Mouse (Mus musculus) layer of hippocampus, adult 2 months (tissue): ENCODE data around the gene Synpo2. TPM values are rescaled to one million over a fixed set of nuclear protein-coding genes. Genes with fewer than 3 reads are reported as not detected.

ENCODE experiments used
- DNase-seq, 2 experiments: peaks; one replicate each; pipeline ENCODE4 v3.0.0; 2022; ENCODE audit warnings: low spot score in 2 of 2
- H3K27ac ChIP-seq: fragments of 200-600 bp; 2 replicates; pipeline ENCODE4 v1.8.1; 2022
- H3K4me3 ChIP-seq: fragments of 200-600 bp; 2 replicates; pipeline ENCODE4 v1.8.1; 2022; ENCODE audit warnings: mild to moderate bottlenecking
- CTCF ChIP-seq: fragments of 200-600 bp; conservative IDR thresholded peaks from 2 replicates; pipeline ENCODE4 v1.8.1; 2022; ENCODE audit warnings: antibody characterized with exemption, mild to moderate bottlenecking, moderate library complexity
- total RNA-seq, 2 experiments: library from RNA; stranded (reverse); gene quantifications; 2 replicates each; pipeline ENCODE4 v1.2.3; 2021

Gene Synpo2
- total RNA-seq, 2 experiments from 2014 or later, result 3.4 to 3.7 TPM

DNA sequence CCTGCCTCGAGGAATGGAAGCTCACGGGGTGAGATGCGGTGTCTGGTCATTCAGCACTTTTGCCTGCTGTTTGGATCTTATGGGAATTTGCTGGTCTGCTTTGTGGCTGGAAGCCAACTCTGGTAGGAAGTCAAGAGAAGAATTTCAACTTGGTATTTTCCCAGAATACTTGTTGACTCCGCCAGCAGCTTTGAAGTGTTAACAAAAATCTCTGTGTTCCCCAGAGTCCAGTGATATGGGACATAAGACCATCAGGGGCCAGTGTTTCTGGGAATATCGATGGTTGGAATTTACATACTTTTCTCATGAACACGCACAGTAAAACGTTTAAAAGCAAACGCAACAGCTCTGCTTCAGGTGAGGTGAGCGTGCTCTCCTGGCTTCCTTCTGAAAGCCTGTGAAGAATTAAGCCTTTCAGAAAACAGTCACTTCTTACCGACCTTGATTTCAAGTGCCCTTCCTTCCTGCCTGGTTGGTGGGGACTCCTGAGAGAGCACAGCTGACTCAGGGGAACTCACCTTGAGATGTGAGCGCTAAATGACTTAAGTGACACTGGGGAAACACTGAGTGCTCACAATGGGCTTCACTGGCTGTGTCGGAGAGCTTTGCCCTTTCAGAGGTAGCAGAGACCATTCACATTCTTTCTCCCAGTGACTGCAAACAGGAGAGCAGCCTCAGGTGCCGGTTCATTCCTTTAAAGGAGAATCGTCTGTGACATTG, 128.0 kb downstream of the Synpo2 start:
- DNase-seq, result no peak
- Histone ChIP-seq H3K27ac (no peak overlapping the region), H3K4me3 (no peak overlapping the region)
- TF ChIP-seq CTCF, result no peak

- Histone ChIP-seq H3K4me3 (no peak overlapping the region), H3K27ac (no peak overlapping the region)
- DNase-seq, result no peak
- TF ChIP-seq CTCF, result no peak
Measured at GRCm38 (mm10) chr3:123104325-123104724, 131.6 kb downstream of the Synpo2 start.

DNA sequence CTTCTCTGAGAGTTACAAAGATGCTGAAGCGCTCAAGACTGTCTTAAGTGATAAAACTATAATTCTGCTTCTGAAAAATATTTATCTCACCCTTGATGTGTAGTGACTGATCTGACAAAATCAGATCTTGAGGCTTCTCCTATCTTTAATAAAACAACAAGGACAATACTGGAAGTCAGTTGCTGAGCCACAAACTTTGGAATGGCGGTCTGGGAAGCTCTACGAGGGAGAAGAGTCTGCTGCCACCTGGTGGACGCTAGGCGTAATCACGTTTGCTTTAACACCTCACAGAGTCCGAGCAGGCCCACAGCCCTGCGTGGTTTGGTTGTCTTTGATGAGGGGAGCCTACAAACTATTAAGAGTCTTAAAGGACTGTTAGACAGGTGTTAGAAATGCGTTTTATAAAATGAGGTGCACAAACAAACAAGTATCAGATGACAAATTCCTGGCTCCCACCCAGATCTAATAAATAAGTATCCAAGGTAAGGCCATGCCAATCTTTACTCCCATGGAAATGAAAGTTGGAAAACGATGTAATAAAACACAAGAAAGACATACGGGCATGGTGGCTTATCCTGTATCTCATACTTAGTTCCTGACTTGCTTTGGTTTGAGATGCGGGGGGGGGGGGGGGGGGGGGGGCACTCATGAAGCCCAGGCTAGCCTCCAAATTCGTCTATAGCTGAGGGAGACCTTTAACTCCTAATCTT, 132.6 kb downstream of the Synpo2 start:
- TF ChIP-seq CTCF, result peak; percentile 99
- DNase-seq, result peak; percentile 69 to 73
- Histone ChIP-seq H3K27ac (0 out of 2 replicates have a peak overlapping the region, but pooled peaks have one; percentile 1), H3K4me3 (no peak overlapping the region)

GRCm38 (mm10) chr3:123101761-123102160, 134.2 kb downstream of the Synpo2 start:
- Histone ChIP-seq H3K27ac (no peak overlapping the region), H3K4me3 (no peak overlapping the region)
- DNase-seq, result no peak
- TF ChIP-seq CTCF, result no peak

- no peak for DNase-seq
- no peak for TF ChIP-seq CTCF
- Histone ChIP-seq H3K27ac (no peak overlapping the region), H3K4me3 (no peak overlapping the region)
Measured at GRCm38 (mm10) chr3:123095111-123095510, 140.8 kb downstream of the Synpo2 start.

- no peak overlapping the region for H3K4me3 ChIP-seq
- peak overlapping the region; percentile 52; the same call in 1 of the 2 replicates for H3K27ac ChIP-seq
- no peak for TF ChIP-seq CTCF
- no peak for DNase-seq
Measured at GRCm38 (mm10) chr3:123093640-123094361, 142.1 kb downstream of the Synpo2 start.

- no peak for TF ChIP-seq CTCF
- Histone ChIP-seq H3K4me3 (no peak overlapping the region), H3K27ac (peak overlapping the region; percentile 52)
- no peak for DNase-seq
Measured at GRCm38 (mm10) chr3:123092913-123093639, 142.9 kb downstream of the Synpo2 start.

GRCm38 (mm10) chr3:123092442-123092841, 143.5 kb downstream of the Synpo2 start:
- Histone ChIP-seq H3K27ac (peak overlapping the region; percentile 52), H3K4me3 (no peak overlapping the region)
- DNase-seq, result no peak
- no peak for TF ChIP-seq CTCF

DNA sequence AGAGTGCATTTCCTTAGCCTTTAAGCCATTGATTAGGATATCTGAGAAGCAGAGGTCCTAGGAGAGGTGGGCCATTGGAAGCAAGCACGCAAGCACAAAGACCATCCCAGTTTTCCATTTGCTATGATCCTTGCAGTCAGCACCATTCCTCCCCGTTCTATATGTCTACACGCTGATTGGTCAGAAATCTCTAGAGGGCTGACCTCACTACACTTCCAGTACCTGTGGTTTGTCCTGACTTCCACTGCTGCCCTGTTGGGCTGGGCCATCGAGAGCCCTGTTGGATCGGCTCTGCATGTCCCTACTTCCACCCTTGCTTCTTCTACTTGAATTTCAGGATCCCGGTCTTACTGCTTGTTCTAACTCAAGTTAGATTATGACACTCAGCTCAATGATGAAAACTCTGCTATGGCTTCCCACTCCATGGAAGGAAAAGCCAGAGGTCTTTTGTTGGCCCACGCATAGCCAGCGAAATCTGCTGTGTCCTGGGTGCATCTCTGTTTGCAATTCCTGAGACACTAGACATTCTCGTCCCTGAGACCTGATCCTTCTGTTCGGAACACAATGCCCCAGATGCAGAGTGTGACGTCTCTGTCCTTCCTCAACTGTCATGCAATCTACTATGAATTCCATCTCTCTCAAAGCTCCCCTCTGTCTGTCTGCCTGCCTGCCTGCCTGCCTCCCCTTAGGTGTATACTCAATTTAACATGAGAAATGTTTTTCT, 146.5 kb downstream of the Synpo2 start:
- H3K4me3 ChIP-seq, result no peak overlapping the region
- no peak for DNase-seq
- no peak for TF ChIP-seq CTCF
- no peak overlapping the region for H3K27ac ChIP-seq

GRCm38 (mm10) chr3:123088284-123088683, 147.7 kb downstream of the Synpo2 start:
- H3K4me3 ChIP-seq, result no peak overlapping the region
- DNase-seq, result no peak
- H3K27ac ChIP-seq, result no peak overlapping the region
- no peak for TF ChIP-seq CTCF

GRCm38 (mm10) chr3:123085871-123086501, 150.0 kb downstream of the Synpo2 start:
- Histone ChIP-seq H3K4me3 (no peak overlapping the region), H3K27ac (no peak overlapping the region)
- TF ChIP-seq CTCF, result no peak
- DNase-seq, result no peak

GRCm38 (mm10) chr3:123081665-123082064, 154.3 kb downstream of the Synpo2 start:
- H3K27ac ChIP-seq, result no peak overlapping the region
- TF ChIP-seq CTCF, result no peak
- no peak for DNase-seq
- no peak overlapping the region for H3K4me3 ChIP-seq
